Mouse (Mus musculus) neural tube, embryonic 14.5 days (tissue): ENCODE results near the gene Stub1. TPM values are rescaled to one million over a fixed set of nuclear protein-coding genes. Genes with fewer than 3 reads are reported as not detected.

Source experiments
- ATAC-seq: fragments of 200-750 bp; cut with Nextera tagmentation; 2 replicates; pipeline ENCODE4 v1.8.0; 2017; ENCODE audit warnings: low read depth, mild to moderate bottlenecking, moderate TSS enrichment, moderate library complexity
- H3K27ac ChIP-seq: fragments of 300-500 bp; sonication (generic); 2 replicates; pipeline ENCODE4 v1.5.1; 2014; ENCODE audit warnings: low read depth, mild to moderate bottlenecking, control low read depth, low read length, moderate library complexity, mixed read lengths
- H3K27me3 ChIP-seq: fragments of 300-500 bp; sonication (generic); 2 replicates; pipeline ENCODE4 v1.6.1; 2014; ENCODE audit warnings: low read length; ENCODE audit not compliant: control insufficient read depth, insufficient read depth
- H3K36me3 ChIP-seq: fragments of 300-500 bp; sonication (generic); 2 replicates; pipeline ENCODE4 v1.6.1; 2014; ENCODE audit warnings: low read length, mixed read lengths; ENCODE audit not compliant: control insufficient read depth, insufficient read depth
- H3K4me1 ChIP-seq: fragments of 300-500 bp; sonication (generic); 2 replicates; pipeline ENCODE4 v1.6.1; 2014; ENCODE audit warnings: low read length; ENCODE audit not compliant: control insufficient read depth, insufficient read depth
- H3K4me2 ChIP-seq: fragments of 300-500 bp; sonication (generic); 2 replicates; pipeline ENCODE4 v1.6.1; 2014; ENCODE audit warnings: mild to moderate bottlenecking, low read depth, low read length, control low read depth
- H3K4me3 ChIP-seq: fragments of 300-500 bp; sonication (generic); 2 replicates; pipeline ENCODE4 v1.5.1; 2014; ENCODE audit warnings: low read depth, low read length, control low read depth, mixed read lengths
- H3K9ac ChIP-seq: fragments of 300-500 bp; sonication (generic); replicated peaks from 2 replicates; pipeline ENCODE4 v1.6.1; 2014; ENCODE audit warnings: low read depth, mild to moderate bottlenecking, control low read depth, low read length, mixed read lengths
- H3K9me3 ChIP-seq: fragments of 300-500 bp; sonication (generic); 2 replicates; pipeline ENCODE4 v1.6.1; 2016; ENCODE audit warnings: low read length; ENCODE audit not compliant: control insufficient read depth
- WGBS: fragments of 180-500 bp; shearing (Covaris S2); extraction: QIAGEN DNeasy Blood & Tissue Kit; methylation state at CpG from one replicate; pipeline ENCODE4 v1.1.7; 2014; 5-methylcytosine and 5-hydroxymethylcytosine counted together
- polyA plus RNA-seq: library from polyadenylated mRNA; unstranded; fragments of >200 nt; fragmentation: Nextera tagmentation; extraction: Ambion mirVana; gene quantifications from 2 replicates; pipeline ENCODE4 v1.2.1, GENCODE M21; 2014

Stub1 gene
- polyA plus RNA-seq, 1 experiment from 2014 or later = 351 TPM

DNA sequence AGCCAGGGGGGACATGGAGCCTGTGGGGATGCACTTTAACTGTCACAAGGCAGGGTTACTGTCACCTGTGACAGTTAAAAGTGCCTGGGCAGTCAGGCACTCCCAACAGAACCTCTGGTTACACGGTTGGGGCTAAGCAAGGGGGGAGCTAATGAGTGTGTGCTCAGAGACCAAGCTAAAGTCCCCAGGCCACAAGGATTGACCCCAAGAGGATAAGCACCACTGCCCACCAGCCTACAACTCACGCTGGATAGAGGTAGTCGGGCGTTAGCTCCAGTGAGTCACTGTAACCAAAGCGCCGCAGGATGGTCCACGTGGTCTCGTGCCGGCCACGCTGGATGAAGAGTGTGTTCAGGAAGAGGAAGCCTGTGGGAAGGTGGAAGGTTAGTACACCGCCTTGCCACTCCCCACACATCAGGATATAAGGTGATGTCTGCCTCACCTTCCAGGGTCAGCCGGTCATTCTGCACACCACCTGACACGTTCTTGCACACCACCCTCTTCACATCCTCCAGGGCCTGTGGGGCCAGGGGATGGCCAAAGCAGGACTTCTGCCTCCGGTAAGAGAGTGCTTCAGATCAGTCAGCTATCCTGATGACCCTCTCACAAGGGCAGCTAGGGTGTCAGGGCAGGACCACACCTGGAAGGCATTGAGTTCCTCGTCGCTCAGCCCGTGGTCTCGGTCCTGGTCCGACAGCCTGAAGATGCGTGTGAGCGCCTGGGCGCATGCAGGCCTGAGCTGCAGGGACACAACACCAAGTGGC, 8.1 kb upstream of the Stub1 start, which contains the start of gene Gm20683:
Gene Gm20683 (minus strand): TSS at position 647 of the 764 bp plus-strand sequence.
- Histone ChIP-seq H3K9me3 (no peaks in the 10 kb centered on the region), H3K27me3 (no peaks in the 10 kb centered on the region), H3K4me1 (peaks cover 24% of the 10 kb centered on the region), H3K4me2 (no peak within 1 kb of the TSS), H3K4me3 (no peak within 1 kb of the TSS), H3K36me3 (peaks cover 28% of the 10 kb centered on the region), H3K9ac (no peak within 1 kb of the TSS), H3K27ac (no peak within 1 kb of the TSS)
- WGBS = 95% methylated on average over 22 of the region's 22 CpGs
- ATAC-seq = no peak

- Histone ChIP-seq H3K27me3 (no peaks in the 10 kb centered on the region), H3K9me3 (no peaks in the 10 kb centered on the region), H3K36me3 (peaks cover 28% of the 10 kb centered on the region), H3K9ac (no peak overlapping the region), H3K4me3 (no peak overlapping the region), H3K4me1 (peaks cover 32% of the 10 kb centered on the region), H3K27ac (no peak overlapping the region), H3K4me2 (no peak overlapping the region)
- no peak for ATAC-seq
- WGBS = 93% methylated on average over 6 of the region's 6 CpGs
These were observed 7.3 kb upstream of the Stub1 start for GRCm38 (mm10) chr17:25840519-25840918.

DNA sequence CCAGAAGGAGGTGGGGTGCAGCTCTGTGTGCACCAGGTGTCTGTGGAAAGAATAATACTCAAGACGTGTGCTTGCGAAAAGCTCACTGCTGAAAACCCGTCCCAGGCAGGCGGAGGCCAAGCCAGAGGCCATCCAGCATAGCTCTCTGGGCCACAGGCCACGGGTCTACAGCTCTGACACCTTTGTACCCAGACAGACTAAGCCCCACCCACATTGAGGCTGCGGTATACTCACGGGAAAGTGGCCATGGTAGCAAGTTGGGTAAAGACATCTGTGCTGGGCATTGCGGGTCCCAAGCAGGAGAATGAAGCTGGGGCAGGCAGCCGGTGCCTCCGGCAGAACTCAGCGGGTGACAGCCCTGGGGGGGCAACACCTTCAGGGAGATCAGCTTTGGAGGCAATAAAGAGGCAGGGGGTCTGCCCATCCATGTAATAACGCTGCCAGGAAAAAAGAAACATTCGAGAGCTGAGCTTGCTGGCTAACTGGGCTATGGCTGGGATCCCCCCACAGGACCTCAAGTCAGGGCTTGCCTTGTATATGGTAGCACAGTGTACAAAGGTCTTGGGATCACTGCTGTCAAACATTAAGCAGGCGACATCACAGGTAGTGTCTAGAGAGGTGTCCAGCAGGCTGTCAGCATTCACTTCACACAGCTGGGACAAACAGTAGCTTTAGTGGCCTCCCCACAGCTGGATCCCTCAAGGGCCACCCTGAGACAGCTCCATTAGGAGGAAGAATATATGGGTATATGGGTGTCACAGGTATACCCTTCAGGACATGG, 6.4 kb upstream of the Stub1 start:
- Histone ChIP-seq H3K4me2 (no peak overlapping the region), H3K27ac (no peak overlapping the region), H3K9ac (no peak overlapping the region), H3K4me3 (no peak overlapping the region), H3K9me3 (no peaks in the 10 kb centered on the region), H3K27me3 (no peaks in the 10 kb centered on the region), H3K4me1 (peaks cover 38% of the 10 kb centered on the region), H3K36me3 (peaks cover 28% of the 10 kb centered on the region)
- no peak for ATAC-seq
- WGBS = 85% methylated on average over 14 of the region's 14 CpGs

DNA sequence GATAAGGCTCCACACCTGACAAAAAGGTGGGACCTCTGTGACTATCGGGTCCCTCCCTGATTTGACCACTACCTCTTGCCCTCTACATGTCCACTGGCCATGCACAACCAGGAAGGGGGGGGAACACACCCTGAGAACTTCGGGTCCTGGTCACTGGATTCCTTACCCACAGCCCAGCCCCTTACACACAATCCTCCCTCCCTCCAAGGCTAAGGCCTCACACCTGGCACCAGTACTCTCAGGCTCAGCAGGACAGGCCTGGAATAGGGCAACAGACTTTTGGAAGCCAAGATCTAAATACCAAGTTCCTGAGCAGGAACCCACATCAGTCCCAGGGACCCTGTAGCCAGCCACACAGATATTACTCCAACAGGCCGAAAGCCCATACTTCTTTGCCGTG, 5.7 kb upstream of the Stub1 start:
- Histone ChIP-seq H3K4me2 (no peak overlapping the region), H3K9ac (no peak overlapping the region), H3K4me1 (peaks cover 44% of the 10 kb centered on the region), H3K36me3 (peaks cover 28% of the 10 kb centered on the region), H3K4me3 (no peak overlapping the region), H3K27me3 (no peaks in the 10 kb centered on the region), H3K27ac (no peak overlapping the region), H3K9me3 (no peaks in the 10 kb centered on the region)
- no peak for ATAC-seq
- 91% methylated on average over 4 of the region's 4 CpGs for WGBS

GRCm38 (mm10) chr17:25837533-25837932, 4.3 kb upstream of the Stub1 start:
- no peaks in the 10 kb centered on the region for H3K27me3 ChIP-seq
- no peaks in the 10 kb centered on the region for H3K9me3 ChIP-seq
- H3K9ac ChIP-seq = no peak overlapping the region
- no peak for ATAC-seq
- WGBS = 18% methylated on average over 3 of the region's 3 CpGs
- peaks cover 28% of the 10 kb centered on the region for H3K36me3 ChIP-seq
- H3K27ac ChIP-seq = peak overlapping the region; percentile 83
- peak overlapping the region; percentile 72 for H3K4me2 ChIP-seq
- 0 out of 2 replicates have a peak overlapping the region, but pooled peaks have one; percentile 38 for H3K4me3 ChIP-seq
- H3K4me1 ChIP-seq = peaks cover 42% of the 10 kb centered on the region

DNA sequence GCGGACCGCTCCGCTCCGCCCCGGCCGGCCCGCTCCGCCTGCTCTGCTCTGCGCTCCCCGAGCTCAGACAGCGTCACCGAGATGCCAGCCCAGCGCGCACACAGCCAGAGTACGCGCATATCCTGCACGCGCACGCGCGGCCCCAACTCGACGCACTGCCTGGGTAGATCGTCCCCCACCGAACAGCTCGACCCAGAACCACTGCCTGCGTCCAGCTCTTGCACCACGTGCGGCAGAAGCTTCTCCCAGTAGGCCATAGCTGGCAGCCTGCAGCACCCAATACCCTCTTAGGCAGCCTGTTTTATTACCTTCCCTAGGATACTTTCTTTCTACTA, 3.8 kb upstream of the Stub1 start, which contains the start of gene Rhbdl1:
Gene Rhbdl1 (minus strand): TSS at position 220 of the 335 bp plus-strand sequence.
- WGBS = 2% methylated on average over 26 of the region's 29 CpGs
- no peaks in the 10 kb centered on the region for H3K27me3 ChIP-seq
- H3K27ac ChIP-seq = peak within 1 kb of the TSS; percentile 83
- H3K4me3 ChIP-seq = peak within 1 kb of the TSS; percentile 38
- peak within 1 kb of the TSS; percentile 72 for H3K4me2 ChIP-seq
- ATAC-seq = peak; percentile 19; the same call in 1 of the 2 replicates
- H3K9me3 ChIP-seq = no peaks in the 10 kb centered on the region
- peak within 1 kb of the TSS; percentile 73 for H3K9ac ChIP-seq
- H3K4me1 ChIP-seq = peaks cover 42% of the 10 kb centered on the region
- peaks cover 26% of the 10 kb centered on the region for H3K36me3 ChIP-seq

DNA sequence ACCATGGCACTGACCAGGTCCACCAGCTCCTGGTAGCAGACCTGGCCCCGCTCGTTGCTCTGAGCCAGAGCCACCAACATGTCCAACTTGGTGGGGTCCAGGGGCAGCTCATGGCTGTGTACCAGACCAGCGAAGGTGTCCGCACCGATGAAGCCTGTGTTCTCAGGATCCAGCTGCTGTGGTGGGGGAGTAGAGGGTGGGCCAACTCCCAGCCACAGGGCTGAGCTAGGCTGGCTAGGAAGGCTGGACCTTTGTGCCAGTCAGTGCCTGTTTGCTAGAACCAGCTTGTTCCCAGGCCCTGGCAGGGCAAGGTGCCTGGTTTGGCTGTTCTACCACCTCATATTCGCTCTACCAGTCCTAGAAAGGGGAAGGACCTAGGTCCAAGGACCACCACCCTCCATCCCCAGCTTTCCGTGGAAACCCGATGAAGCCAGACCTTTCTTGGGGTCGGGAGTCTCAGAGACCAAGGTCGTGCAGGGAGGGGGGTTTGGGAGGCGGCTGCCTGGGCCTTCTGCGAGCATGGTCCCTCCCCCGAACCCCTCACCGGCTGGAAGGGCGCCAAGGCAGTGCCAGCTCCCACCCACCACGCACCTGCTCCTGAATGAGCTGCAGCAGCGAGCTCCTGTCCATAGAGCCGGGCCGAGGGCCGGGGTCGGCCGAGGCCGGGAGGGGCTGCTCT, 3.3 kb upstream of the Stub1 start:
- peak overlapping the region; percentile 72 for H3K4me2 ChIP-seq
- no peak for ATAC-seq
- peaks cover 22% of the 10 kb centered on the region for H3K36me3 ChIP-seq
- peak overlapping the region; percentile 73 for H3K9ac ChIP-seq
- H3K27ac ChIP-seq = peak overlapping the region; percentile 83
- 20% methylated on average over 23 of the region's 23 CpGs for WGBS
- peak overlapping the region; percentile 38 for H3K4me3 ChIP-seq
- H3K4me1 ChIP-seq = peaks cover 48% of the 10 kb centered on the region
- H3K27me3 ChIP-seq = no peaks in the 10 kb centered on the region
- H3K9me3 ChIP-seq = no peaks in the 10 kb centered on the region

- peak overlapping the region; percentile 73; the same call in 1 of the 2 replicates for H3K9ac ChIP-seq
- peaks cover 55% of the 10 kb centered on the region for H3K4me1 ChIP-seq
- H3K4me2 ChIP-seq = peak overlapping the region; percentile 72
- WGBS = 94% methylated on average over 16 of the region's 16 CpGs
- H3K9me3 ChIP-seq = no peaks in the 10 kb centered on the region
- no peaks in the 10 kb centered on the region for H3K27me3 ChIP-seq
- ATAC-seq = no peak
- H3K36me3 ChIP-seq = peaks cover 22% of the 10 kb centered on the region
- H3K27ac ChIP-seq = no peak overlapping the region
- 0 out of 2 replicates have a peak overlapping the region, but pooled peaks have one; percentile 9 for H3K4me3 ChIP-seq
These were observed 2.6 kb upstream of the Stub1 start for GRCm38 (mm10) chr17:25835816-25836215.
